Mouse (Mus musculus) kidney, postnatal 4 days (tissue): ENCODE measurements at regions not wholly inside any gene's neighbourhood (a gene's known extent, or its start where the extent isn't known, plus 50 kb on each side); places are given as distances from the start of the nearest gene placed in this dataset.

Experiments used
- DNase-seq, 2 experiments: peaks; one replicate each; pipeline ENCODE4 v3.0.0; 2021; ENCODE audit warnings: mixed read lengths in 2 of 2

GRCm38 (mm10) chr13:98579731-98580130, 57.5 kb downstream of the Tmem174 start:
- no peak for DNase-seq

GRCm38 (mm10) chr13:98578426-98579066, 58.7 kb downstream of the Tmem174 start:
- no peak for DNase-seq

GRCm38 (mm10) chr13:98576061-98576460, 61.1 kb downstream of the Tmem174 start:
- DNase-seq = no peak

- DNase-seq = no peak
Observed at GRCm38 (mm10) chr13:98574057-98574323, 63.2 kb downstream of the Tmem174 start.

GRCm38 (mm10) chr13:98573261-98574056, 63.8 kb downstream of the Tmem174 start:
- peak in 1 of 2 experiments; percentile 55 for DNase-seq

- DNase-seq = peak; percentile 44 to 60
Observed at GRCm38 (mm10) chr13:98572581-98573260, 64.5 kb downstream of the Tmem174 start.

- no peak for DNase-seq
Observed at GRCm38 (mm10) chr13:98572011-98572570, 65.1 kb downstream of the Tmem174 start.

- DNase-seq = no peak
Observed at GRCm38 (mm10) chr13:98571051-98571450, 66.2 kb downstream of the Tmem174 start.

- DNase-seq = no peak
Observed at GRCm38 (mm10) chr13:98555693-98556092, 63.9 kb upstream of the Gm10320 start.

- DNase-seq = no peak
Observed at GRCm38 (mm10) chr13:98551471-98552020, 59.7 kb upstream of the Gm10320 start.

GRCm38 (mm10) chr13:98547223-98547622, 55.4 kb upstream of the Gm10320 start:
- peak in 1 of 2 experiments; percentile 25 for DNase-seq

- DNase-seq = peak in 1 of 2 experiments; percentile 9
Observed at GRCm38 (mm10) chr13:98546116-98546515, 54.3 kb upstream of the Gm10320 start.

- no peak for DNase-seq
Observed at GRCm38 (mm10) chr13:98545398-98545797, 53.6 kb upstream of the Gm10320 start.

- DNase-seq = no peak
Observed at GRCm38 (mm10) chr13:98544051-98544450, 52.2 kb upstream of the Gm10320 start.
